Mouse (Mus musculus): ENCODE measurements around the gene Kars.

Kars gene

GRCm38 (mm10) chr8:111950846-111951245, 60.3 kb downstream of the Kars start:
- no peak for DNase-seq (ENCODE audit: extremely low read depth, low read depth, low spot score)

- DNase-seq (ENCODE audit: extremely low read depth, low read depth, low spot score): no peak
Observed at GRCm38 (mm10) chr8:111947954-111948353, 63.2 kb downstream of the Kars start.

- DNase-seq (ENCODE audit: extremely low read depth, low read depth, low spot score): no peak
Observed at GRCm38 (mm10) chr8:111947144-111947543, 64.0 kb downstream of the Kars start.

GRCm38 (mm10) chr8:111943544-111943943, 67.6 kb downstream of the Kars start:
- no peak for DNase-seq (ENCODE audit: extremely low read depth, low read depth, low spot score)
